Mouse (Mus musculus) megakaryocyte, embryonic 14.5 days (primary cell): ENCODE results near the gene Mov10l1.

ENCODE experiments used
- FLI1 ChIP-seq: IDR thresholded peaks from 2 replicates; pipeline ENCODE4 v1.6.1; 2012; ENCODE audit warnings: low read length, inconsistent platforms, mixed read lengths
- GATA1 ChIP-seq: IDR thresholded peaks from 3 replicates; pipeline ENCODE4 v1.6.1; 2012; ENCODE audit warnings: mixed read lengths, low read length, inconsistent platforms, borderline replicate concordance

GRCm38 (mm10) chr15:88979138-88979446 is 3.6 kb upstream of the Mov10l1 start:
- TF ChIP-seq GATA1 = no peak
- no peak for TF ChIP-seq FLI1
